Mouse (Mus musculus): ENCODE results near the gene Dusp22. TPM values are rescaled to one million over a fixed set of nuclear protein-coding genes. Genes with fewer than 3 reads are reported as not detected.

Gene Dusp22
- total RNA-seq, 1 experiment from 2014 or later = 37.6 TPM

- ATAC-seq (replicated peaks; ENCODE audit: insufficient number of reproducible peaks, low FRiP score, low TSS enrichment, poor library complexity, severe bottlenecking) = no peak
These were observed 51.3 kb downstream of the Dusp22 start for GRCm38 (mm10) chr13:30711066-30711465.

GRCm38 (mm10) chr13:30711711-30712110 is 51.9 kb downstream of the Dusp22 start:
- ATAC-seq (replicated peaks; ENCODE audit: insufficient number of reproducible peaks, low FRiP score, low TSS enrichment, poor library complexity, severe bottlenecking) = no peak

- ATAC-seq (replicated peaks; ENCODE audit: insufficient number of reproducible peaks, low FRiP score, low TSS enrichment, poor library complexity, severe bottlenecking) = no peak
These were observed 52.5 kb downstream of the Dusp22 start for GRCm38 (mm10) chr13:30712280-30712679.

- ATAC-seq (replicated peaks; ENCODE audit: insufficient number of reproducible peaks, low FRiP score, low TSS enrichment, poor library complexity, severe bottlenecking) = no peak
These were observed 53.8 kb downstream of the Dusp22 start for GRCm38 (mm10) chr13:30713621-30714020.

GRCm38 (mm10) chr13:30714552-30714951 is 54.8 kb downstream of the Dusp22 start:
- ATAC-seq (replicated peaks; ENCODE audit: insufficient number of reproducible peaks, low FRiP score, low TSS enrichment, poor library complexity, severe bottlenecking) = peak; percentile 85

GRCm38 (mm10) chr13:30715060-30715459 is 55.3 kb downstream of the Dusp22 start:
- ATAC-seq (replicated peaks; ENCODE audit: insufficient number of reproducible peaks, low FRiP score, low TSS enrichment, poor library complexity, severe bottlenecking) = no peak

- ATAC-seq (replicated peaks; ENCODE audit: insufficient number of reproducible peaks, low FRiP score, low TSS enrichment, poor library complexity, severe bottlenecking) = no peak
These were observed 55.8 kb downstream of the Dusp22 start for GRCm38 (mm10) chr13:30715573-30715972.

- no peak for ATAC-seq (replicated peaks; ENCODE audit: insufficient number of reproducible peaks, low FRiP score, low TSS enrichment, poor library complexity, severe bottlenecking)
These were observed 56.8 kb downstream of the Dusp22 start for GRCm38 (mm10) chr13:30716611-30717010.

GRCm38 (mm10) chr13:30722601-30723000 is 62.8 kb downstream of the Dusp22 start:
- no peak for ATAC-seq (replicated peaks; ENCODE audit: insufficient number of reproducible peaks, low FRiP score, low TSS enrichment, poor library complexity, severe bottlenecking)

- no peak for ATAC-seq (replicated peaks; ENCODE audit: insufficient number of reproducible peaks, low FRiP score, low TSS enrichment, poor library complexity, severe bottlenecking)
These were observed 63.5 kb downstream of the Dusp22 start for GRCm38 (mm10) chr13:30723258-30723657.

GRCm38 (mm10) chr13:30723858-30724257 is 64.1 kb downstream of the Dusp22 start:
- ATAC-seq (replicated peaks; ENCODE audit: insufficient number of reproducible peaks, low FRiP score, low TSS enrichment, poor library complexity, severe bottlenecking) = no peak

- ATAC-seq (replicated peaks; ENCODE audit: insufficient number of reproducible peaks, low FRiP score, low TSS enrichment, poor library complexity, severe bottlenecking) = no peak
These were observed 65.0 kb downstream of the Dusp22 start for GRCm38 (mm10) chr13:30724691-30725271.

- ATAC-seq (replicated peaks; ENCODE audit: insufficient number of reproducible peaks, low FRiP score, low TSS enrichment, poor library complexity, severe bottlenecking) = no peak
These were observed 67.1 kb downstream of the Dusp22 start for GRCm38 (mm10) chr13:30726879-30727278.

- ATAC-seq (replicated peaks; ENCODE audit: insufficient number of reproducible peaks, low FRiP score, low TSS enrichment, poor library complexity, severe bottlenecking) = peak; percentile 53
These were observed 68.4 kb downstream of the Dusp22 start for GRCm38 (mm10) chr13:30728155-30728554.

- ATAC-seq (replicated peaks; ENCODE audit: insufficient number of reproducible peaks, low FRiP score, low TSS enrichment, poor library complexity, severe bottlenecking) = no peak
These were observed 69.4 kb downstream of the Dusp22 start for GRCm38 (mm10) chr13:30729245-30729644.

- no peak for ATAC-seq (replicated peaks; ENCODE audit: insufficient number of reproducible peaks, low FRiP score, low TSS enrichment, poor library complexity, severe bottlenecking)
These were observed 70.5 kb downstream of the Dusp22 start for GRCm38 (mm10) chr13:30730104-30730793.

GRCm38 (mm10) chr13:30732709-30733445 is 73.1 kb downstream of the Dusp22 start:
- ATAC-seq (replicated peaks; ENCODE audit: insufficient number of reproducible peaks, low FRiP score, low TSS enrichment, poor library complexity, severe bottlenecking) = no peak

GRCm38 (mm10) chr13:30736721-30737120 is 76.9 kb downstream of the Dusp22 start:
- peak; percentile 41; the same call in 1 of the 2 replicates for ATAC-seq (replicated peaks; ENCODE audit: insufficient number of reproducible peaks, low FRiP score, low TSS enrichment, poor library complexity, severe bottlenecking)

GRCm38 (mm10) chr13:30737257-30737656 is 77.5 kb downstream of the Dusp22 start:
- ATAC-seq (replicated peaks; ENCODE audit: insufficient number of reproducible peaks, low FRiP score, low TSS enrichment, poor library complexity, severe bottlenecking) = no peak

Measured in monocyte, adult 5-6 weeks (primary cell).